Mouse (Mus musculus) gastrocnemius, postnatal 25 days (tissue): ENCODE measurements at regions not wholly inside any gene's neighbourhood (a gene's known extent, or its start where the extent isn't known, plus 50 kb on each side); places are given as distances from the start of the nearest gene placed in this dataset.
A peak's percentile ranks its signal among the peaks of the same experiment; 100 is the strongest.

ENCODE experiments used
- DNase-seq: peaks from one replicate; pipeline ENCODE4 v3.0.0; 2022

DNA sequence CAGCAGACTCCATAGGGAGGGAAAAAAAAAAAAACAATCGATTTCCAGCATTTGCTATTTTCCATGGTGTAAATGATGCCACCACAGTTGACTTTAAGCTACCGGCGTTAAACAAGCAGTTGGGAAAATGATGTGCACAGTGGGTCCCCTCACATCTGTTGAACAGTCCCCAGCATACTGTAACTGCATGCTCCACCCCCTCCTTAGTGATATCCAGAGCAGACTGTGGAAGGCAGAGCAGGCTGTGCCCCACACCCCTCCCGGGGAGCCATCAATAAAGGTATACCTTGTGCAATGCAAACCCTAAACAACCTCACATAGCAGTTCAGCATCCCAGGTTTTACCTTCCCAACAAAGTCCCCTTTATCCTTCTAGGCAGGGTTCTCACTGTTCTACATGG lies 872.9 kb upstream of the Lrrc6 start:
- no peak for DNase-seq

DNA sequence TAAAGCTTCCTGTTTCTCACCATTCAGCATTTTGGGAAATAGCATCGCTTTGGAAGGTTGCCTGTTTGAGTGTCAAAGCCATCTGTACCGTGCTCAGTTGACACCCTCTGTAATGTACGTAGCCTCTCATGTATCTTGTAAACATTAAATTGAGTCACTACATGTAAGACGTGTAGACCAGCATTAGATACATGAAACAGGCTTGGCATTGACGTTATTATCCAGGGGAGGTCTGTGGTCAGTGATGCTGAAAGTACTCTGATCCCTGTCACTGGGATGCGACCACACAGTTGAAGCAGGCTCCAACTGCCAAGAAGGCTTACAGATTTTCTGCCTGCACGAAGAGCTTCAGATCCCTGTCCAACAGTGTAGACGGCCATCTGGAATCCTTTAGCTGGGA lies 872.3 kb upstream of the Lrrc6 start:
- no peak for DNase-seq

DNA sequence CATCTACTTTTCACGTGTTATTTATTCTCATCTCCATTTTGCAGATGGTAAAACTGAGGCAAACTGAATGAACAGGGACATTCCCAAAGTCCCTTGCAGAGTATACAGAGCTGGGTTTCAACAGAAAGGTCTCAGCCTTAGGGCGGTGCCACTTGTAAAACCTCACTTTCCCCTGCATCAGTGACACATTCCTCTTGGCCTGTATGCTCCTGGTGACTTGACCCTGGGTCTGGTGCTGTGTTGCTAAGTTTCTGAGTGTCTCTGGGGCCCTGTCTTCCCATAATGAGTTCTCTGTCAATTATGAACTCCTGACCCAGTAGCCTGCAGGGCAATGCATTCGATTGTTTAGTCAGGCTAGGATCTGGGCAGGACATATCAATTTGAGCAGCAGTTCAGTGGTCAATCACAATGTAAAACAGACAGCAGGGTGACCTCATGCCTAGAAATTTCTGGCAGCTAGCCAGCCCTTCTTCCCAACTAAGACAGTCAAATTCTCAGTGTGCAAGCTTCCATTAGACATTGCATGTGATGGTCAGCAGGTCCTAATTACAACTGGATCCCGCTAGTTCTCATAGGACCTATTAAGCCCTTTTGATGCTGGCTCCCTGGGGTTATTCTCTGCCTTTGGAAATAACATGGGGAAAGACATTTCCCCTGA lies 863.5 kb upstream of the Lrrc6 start:
- no peak for DNase-seq

DNA sequence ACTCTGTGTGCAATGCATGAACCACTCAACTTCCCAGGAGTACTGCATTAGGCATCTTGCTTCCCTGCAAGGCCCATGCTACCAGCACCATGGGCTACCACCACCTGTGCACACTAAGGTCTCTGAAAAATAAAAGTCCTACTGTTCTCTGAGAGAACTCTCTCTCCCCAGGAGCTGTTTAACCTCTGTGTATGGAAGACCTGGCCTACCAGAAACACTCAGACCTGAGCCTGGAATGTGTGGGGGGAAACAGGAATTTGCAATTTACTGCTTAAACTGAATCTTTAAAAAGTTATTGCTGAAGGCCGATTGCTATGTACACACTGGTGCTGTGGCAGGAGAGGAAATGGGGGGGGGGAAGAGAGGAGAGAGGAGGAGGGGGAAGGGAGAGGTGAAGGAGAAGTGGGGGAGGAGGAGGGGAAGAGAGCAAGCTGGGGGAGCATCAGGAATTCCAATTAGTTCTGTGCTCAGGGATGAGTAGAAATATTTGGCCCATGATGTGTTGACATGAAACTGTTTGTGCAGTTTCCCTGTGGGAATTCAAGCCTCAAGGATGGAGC lies 860.4 kb upstream of the Lrrc6 start:
- no peak for DNase-seq

DNA sequence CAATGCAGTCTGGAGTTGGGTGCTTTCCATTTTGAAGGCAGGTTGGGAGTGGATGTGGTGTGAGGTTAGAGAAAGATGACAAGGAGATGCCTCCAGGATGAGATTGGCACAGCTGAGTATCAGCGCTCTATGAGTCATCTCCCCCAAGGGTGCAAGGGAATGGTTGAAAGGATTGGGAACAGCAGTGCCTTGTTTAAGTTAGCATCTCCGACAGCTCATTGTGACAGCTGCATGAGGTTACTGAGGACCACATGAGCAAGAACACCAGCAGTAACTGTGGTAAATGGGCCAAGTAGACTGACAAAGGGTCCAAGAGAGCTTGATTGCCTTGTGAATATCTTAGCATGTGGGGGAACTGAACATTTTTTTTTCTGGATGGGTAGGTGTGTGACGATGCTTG lies 857.2 kb upstream of the Lrrc6 start:
- DNase-seq, result no peak

DNA sequence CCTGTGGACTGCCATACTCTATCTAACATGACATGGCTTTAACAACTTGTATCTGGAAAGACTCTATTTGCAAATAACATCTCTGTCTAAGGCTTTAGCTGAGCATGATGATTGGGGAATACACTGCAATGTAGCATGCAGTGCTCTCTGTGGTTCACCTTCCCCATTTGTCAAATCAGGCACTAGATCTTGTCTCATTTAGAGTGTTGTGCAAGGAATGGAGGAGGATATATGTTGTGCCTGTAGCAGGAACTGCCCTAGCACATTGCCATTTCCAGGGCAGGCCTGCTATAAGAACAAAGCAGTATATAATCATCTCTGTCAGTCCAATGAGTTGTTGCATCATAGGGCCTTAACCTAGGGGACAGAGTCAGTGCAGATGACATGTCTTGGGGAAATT lies 854.6 kb upstream of the Lrrc6 start:
- DNase-seq, result no peak

DNA sequence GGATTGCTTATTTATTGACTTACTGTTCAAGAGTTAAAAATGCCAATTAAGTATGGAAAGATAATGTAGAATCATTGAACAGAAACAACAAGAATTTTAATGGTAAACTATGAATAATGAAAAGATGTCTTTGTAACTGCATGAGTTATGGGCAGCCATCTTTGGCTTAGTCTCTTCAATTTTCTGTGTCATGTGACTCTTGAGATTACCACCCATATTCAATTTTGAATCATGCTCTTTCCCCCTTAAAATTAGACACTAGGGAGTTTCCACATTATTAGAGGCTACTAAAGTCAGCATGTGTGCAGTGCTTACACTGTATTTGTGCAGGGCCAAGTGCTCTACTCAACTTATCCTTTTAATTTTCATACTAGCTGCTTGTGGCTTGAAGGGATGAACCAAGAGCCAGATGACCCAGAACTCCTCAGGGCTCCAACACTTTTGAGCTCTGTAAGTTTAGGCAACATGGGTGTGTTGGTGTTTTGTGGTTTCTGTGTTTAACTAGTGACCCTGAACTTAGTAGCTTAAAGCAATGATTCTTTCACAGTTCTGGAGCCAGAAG lies 854.0 kb upstream of the Lrrc6 start:
- DNase-seq, result no peak

DNA sequence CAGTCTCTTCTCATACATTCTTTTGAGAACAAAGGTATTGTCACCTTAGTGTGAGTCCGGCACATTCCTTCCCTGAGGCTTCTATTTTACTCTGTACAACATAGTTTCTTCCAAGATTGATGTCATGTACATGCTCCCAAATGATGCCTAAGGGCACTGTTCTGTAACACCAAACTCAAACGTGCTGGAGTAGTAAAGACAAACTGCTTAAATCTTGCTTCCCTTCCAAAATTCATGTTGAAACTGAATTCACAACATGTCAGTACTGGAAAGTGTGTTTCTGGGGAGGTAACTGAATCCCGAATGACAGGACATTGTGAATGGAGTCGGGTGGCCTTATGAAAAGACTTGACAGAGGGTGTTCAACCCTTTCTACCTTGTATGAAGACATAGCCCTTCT lies 848.8 kb upstream of the Lrrc6 start:
- DNase-seq, result no peak

DNA sequence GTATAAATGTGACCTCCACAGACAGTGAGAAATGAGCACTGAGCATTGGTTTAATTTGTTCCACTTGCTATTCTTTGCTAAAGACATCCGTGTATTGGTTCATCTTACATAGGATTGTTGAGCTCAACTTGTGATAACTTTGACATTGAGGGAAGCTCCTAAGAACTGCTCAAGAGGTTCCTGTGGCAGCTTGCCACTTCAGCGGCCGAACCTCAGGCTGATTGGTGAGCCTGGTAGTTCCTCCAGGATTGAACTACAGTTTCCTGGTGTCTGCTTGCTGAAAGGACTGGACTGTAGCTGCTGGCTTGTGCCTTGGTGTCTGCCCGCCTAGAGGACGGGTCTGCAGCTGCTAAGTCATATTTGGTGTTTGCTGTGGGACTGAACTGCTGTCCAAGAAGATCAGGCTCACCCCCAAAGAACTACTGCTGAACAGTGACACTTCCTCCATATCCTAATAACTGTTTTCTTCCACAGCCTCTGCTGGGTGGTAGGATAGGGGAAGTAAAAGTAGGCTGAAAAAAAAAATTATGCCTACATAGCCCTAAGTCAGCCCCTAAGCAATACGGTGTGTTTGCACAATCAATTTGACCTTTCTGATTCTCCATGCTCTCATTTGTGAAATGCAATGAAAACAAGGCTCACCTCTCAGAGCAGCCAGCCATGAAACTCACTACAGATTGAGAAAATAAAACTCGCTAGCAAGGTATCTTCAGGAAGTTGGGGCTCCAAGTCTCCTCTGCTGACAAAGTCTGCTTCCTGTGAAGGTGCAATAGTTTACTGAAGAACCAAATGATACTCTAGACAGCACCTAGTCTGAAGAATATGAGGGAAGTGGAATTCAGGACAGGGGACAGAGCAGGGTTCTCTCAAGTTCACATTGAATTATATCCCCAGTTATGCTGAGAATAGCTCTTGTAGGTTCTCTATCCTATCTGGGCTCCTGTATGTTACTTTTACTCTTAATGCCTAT lies 844.8 kb upstream of the Lrrc6 start:
- DNase-seq, result no peak

DNA sequence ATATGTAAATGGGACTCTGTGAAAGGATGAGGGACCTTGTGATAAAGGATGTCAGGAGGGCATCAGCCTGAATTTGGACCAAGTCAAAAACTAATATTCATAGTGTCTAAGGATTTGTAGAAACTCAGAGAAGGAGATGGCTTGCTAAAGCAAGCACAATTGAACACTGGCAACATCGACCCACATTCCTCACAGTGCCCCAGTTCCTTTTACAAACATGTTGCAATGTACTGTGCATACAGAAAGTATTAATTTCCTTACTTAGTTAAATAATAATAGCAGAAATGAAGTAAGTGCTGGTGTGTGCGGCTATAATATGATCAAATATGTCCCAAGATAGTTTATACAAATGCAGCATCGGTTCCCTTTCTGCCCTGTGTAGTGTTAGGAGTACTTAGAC lies 841.3 kb upstream of the Lrrc6 start:
- no peak for DNase-seq

DNA sequence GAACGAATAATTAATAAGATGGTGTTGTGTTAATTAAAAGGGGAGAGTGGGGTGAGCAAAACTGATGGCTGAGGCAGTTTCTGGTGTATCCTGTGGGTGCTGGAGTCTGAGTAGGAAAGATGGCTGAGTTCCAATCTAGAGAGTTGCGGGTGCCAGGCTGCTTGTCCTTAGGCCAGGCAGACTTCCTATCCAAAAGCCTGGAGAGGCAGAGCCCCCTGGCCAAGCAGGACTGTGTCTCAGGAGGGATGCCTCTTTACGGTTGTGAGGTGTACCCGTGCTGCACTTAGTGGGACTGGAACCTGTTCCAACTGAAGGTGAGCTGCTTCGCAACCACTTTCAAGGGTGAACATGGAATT lies 836.3 kb upstream of the Lrrc6 start:
- no peak for DNase-seq

DNA sequence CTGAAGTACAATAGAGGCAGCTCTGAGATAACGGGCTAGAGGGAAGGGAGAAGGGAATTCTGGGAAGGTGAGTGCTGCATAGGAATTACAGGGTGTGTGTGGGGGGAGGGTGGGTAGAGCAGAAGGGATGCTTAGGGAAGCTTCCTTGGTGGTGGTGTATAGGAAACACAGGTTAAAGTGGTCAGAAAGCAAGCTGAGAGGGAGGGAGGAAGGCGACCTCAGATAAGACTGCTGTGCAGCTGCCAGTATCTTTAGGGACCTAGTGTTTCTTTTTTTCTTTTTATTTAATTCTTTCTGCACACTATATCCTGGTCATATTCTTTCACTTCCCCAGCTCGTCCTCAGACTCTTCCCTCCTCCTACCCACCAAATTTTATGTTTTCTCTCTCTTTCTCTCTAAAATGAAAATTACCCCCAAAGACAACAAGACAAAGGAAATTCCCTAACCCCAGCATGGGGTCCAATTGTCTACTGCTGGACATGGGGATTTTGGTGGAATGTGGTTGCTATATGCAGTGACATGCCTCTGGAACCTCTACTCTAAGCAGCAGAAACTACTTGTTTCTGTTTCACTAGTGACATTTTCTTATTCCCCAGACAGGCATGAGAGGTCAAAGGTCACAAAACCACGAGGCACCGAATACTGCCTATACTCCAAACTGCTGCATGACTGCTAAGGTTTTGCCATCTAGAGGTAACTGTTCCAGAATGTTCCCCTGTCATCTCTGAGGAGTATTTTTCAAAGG lies 835.8 kb upstream of the Lrrc6 start:
- DNase-seq, result no peak

DNA sequence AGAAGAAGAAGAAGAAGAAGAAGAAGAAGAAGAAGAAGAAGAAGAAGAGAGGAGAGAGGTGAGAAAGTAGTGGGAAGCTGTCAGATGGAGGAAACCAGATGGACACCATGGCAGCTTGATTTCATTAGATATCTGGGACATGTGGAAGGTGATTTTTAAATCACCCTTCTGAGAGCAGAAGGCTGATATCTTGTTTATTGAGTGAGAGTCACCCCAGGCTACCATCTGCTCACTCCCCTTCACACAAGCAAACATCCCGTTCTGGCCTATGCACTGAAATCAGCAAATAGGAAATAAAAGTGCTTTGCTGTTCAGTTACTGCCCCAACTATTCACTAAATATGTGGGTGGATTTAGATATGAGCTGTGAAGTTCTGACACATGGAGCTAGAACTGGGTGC lies 831.8 kb upstream of the Lrrc6 start:
- DNase-seq, result no peak

DNA sequence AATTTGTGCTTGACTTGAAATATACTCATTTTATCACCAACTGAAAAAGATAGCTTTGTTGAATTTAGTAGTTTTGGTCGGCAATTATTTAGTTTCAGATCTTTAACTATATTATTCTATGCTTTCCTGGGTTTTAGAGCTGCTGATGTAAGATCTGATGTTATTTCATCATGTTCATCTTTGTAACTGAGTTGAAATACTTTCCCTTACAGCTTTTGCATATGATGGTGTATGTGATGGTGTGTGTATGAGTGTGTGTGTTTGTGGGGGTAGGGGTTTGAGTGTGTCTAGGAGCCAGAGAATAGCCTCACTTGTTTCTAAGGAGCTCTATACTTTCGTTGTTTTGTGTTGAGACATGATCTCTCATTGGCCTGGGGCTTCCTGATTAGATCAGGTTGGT lies 819.6 kb upstream of the Lrrc6 start:
- no peak for DNase-seq

DNA sequence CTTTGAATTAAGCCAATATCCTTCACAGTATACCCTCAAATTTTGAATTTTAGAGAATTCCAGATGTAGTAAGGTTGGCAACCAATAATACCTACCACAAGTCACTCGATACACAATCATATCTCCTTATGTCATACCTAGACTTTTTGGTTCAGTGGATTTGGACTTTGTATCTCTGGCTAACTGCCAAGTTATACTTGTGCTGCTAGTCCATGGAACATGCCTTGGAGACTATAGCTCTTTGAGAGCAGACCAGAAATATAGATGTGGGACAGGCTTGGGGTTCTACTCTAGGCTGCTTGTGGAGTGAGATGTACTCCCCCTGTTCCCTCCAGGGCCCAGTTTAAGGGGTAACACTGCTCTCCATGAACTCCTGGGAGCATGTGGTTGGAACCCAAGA lies 814.5 kb upstream of the Lrrc6 start:
- no peak for DNase-seq

DNA sequence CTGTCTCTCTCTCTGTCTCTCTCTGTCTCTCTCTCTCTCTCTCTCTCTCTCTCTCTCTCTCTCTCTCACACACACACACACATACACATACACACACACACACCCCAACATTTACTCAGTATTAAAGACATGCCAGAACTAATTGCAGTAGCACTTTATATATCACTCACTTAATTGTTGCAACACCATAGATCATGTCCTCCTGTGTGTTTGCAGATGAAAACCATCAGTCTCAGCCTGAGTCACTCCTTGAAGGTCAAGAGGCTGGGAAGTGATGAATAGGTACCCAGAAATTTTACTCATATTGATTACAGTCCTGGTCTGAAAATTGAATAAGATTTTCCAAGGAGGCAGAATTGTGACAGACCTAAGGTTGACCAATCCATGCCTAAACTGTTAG lies 812.9 kb upstream of the Lrrc6 start:
- DNase-seq, result no peak

DNA sequence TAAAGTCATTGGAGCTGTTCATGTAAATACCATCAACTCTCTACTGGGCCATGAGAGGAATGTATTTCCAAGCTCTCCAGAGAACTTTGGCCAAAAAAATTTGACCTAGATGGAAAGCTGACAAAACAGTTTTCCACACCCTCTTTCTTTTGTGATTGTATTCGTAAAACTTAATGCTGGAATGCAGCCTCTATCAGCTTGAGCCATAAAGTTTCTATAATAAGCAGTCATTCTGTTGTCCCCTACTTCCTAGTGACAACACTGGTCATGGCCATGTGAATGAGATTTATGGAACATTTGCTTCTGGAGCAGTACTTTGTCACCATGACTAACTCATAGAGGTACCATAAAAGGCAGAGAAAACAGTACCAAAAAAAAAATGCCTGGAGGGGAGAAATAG lies 805.0 kb upstream of the Lrrc6 start:
- DNase-seq, result no peak

DNA sequence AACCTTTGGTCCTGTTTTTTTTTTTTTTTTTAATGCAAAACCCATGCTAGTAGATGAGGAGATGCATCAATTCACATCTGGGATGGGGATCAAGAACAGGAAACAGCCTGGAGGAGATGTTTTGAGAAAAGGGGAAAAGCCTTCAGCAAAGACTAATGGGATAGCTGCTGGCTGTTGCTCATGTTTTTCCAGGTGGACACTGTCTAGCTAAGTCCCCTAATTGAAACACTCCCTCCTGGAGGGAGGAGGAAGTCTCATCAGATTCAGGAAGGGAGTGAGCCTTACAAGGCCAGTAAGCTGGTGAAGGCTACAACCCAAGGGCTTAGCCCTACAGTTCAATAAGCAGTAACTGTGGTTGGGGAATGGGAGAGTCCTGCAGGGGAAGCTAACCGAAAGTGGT lies 803.1 kb upstream of the Lrrc6 start:
- no peak for DNase-seq

DNA sequence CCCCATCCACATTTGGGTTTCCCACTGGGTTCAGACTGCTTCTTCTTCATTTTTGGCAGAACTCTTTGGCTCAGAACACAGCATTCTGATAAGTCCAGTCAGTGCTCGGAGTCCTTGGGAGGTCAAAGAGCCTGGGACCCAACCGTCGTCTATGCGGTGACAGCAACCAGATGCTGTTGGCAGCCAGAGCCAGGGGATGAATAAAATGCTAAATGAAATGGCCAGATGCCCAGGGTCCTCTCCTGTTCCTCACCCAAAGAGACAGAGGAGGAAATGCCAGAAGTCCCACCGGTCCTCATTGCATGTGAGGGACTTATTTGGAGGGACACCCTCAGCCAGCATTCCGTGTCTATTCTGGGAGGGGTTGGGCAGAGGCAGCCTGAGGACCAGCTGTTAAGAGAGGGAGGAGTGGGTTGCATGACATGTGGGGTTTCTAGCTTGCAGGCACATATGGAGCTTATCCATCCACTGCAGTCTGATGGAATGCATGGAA lies 801.2 kb upstream of the Lrrc6 start:
- DNase-seq, result peak; percentile 40

DNA sequence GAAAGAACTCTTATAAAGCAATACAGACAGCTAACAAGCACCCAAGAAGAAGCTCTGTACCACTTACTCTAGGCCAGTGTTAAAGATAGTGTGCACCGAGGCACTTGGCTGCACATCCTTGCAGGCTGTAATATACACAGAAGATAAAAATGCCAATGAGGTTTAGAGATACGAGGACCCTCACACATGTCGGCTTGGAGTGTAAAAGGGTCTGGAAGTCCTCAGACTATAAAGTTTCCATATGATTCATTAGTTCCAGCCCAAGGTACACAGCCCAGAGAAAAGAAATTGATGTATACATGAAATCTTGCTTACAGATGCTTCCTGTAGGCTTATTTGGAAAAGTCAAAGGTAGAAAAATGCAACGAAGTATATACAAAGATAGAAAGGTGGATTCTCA lies 800.3 kb upstream of the Lrrc6 start:
- no peak for DNase-seq

DNA sequence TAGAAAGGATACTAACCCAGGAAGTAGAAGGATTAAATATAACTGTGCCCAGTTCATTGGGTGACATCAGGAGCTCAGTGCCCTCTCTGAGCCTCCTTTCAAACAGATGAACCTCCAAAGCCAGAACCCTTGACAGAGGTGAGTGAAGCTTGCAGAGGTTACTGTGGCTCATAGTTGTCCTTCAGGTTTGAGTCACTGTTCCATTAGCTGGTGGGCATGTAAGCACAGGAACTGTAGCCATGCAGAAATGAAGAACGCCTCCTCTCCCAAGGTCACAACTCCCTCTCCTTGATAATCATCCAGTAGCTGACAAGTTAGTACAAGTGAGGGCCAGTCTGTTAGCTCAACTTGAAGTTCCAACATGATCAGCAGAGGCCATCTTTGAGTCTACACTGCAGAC lies 794.1 kb upstream of the Lrrc6 start:
- DNase-seq, result no peak

DNA sequence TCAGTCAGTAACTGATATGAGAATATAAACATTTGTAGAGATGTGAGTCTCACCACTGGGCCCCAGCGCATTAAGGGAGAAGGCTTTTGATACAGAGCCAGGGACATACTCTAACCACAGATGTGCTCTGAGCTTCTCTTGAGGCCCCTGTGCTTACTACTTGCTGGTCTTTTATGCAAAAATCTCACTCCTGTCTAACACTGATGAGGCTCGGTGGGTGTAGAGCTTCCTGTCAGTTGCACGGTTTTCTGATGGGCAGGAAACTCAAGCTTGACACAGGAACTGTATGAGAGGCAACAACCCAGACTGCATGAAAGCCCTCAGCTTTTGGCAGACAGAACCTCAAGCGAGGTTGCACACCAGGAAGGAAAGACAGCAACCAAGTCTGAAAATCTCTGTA lies 789.0 kb upstream of the Lrrc6 start:
- no peak for DNase-seq
